Mouse (Mus musculus): ENCODE measurements around the gene Cmklr1. TPM values are rescaled to one million over a fixed set of nuclear protein-coding genes. Genes with fewer than 3 reads are reported as not detected.
"Not testable (repeated sequence)": the region's sequence is repeated elsewhere in the genome, so short reads cannot be mapped to it uniquely, and the experiment has no call there.

The Cmklr1 gene
- total and polyA plus RNA-seq, 3 experiments = 22.0 to 42.0 (median 28.5) TPM

DNA sequence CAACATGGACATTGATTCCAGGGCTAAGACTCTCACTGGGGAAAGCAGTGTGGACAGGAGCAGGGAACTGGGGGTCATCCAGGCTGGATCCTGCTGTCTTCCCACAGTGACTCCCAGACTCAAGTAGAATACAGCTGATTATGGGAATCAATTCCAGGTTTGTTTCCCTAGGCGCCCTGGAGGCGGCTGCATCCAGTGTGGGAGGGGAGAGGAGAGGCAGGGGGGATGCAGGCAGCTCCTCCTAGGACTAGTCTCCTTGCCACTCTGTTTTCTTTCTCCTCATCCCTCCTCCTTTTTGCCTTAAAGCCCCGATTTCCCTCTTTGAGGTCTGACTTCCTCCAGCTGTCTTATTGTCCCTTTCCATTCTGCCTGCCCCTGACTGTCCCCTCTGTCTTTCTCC lies 59.1 kb downstream of the Cmklr1 start:
- H3K27me3 ChIP-seq (ENCODE audit: control insufficient read depth, insufficient read depth, low read length) = no peaks in the 10 kb centered on the region
- no peaks in the 10 kb centered on the region for H3K36me3 ChIP-seq (ENCODE audit: control insufficient read depth, insufficient read depth, low read length)
- H3K27ac ChIP-seq = no peak overlapping the region
- DNase-seq = no peak
- intact Hi-C loops (cut with DNase I) = no loop called here
- 20% methylated on average over 3 of the region's 3 CpGs for WGBS
- no peak for TF ChIP-seq POLR2A (IDR thresholded peaks at IDR 0.05; ENCODE audit: insufficient read depth, low read depth, low read length)
- TF ChIP-seq EP300 (IDR thresholded peaks at IDR 0.05; ENCODE audit: insufficient read depth, low read depth, low read length) = no peak
- TF ChIP-seq CTCF (IDR thresholded peaks at IDR 0.05) = no peak
- no peak overlapping the region for H3K4me3 ChIP-seq
- H3K9ac ChIP-seq (ENCODE audit: low read depth, low read length) = no peak overlapping the region
- no peaks in the 10 kb centered on the region for H3K79me2 ChIP-seq (replicated peaks; ENCODE audit: control insufficient read depth, insufficient read depth, low read length)
- H3K4me1 ChIP-seq (ENCODE audit: control insufficient read depth, insufficient read depth, low read length) = no peaks in the 10 kb centered on the region

GRCm38 (mm10) chr5:113590010-113590640 lies 60.1 kb downstream of the Cmklr1 start:
- Histone ChIP-seq H3K36me3 (ENCODE audit: control insufficient read depth, insufficient read depth, low read length) (no peaks in the 10 kb centered on the region), H3K4me3 (no peak overlapping the region), H3K27me3 (ENCODE audit: control insufficient read depth, insufficient read depth, low read length) (no peaks in the 10 kb centered on the region), H3K4me1 (ENCODE audit: control insufficient read depth, insufficient read depth, low read length) (no peaks in the 10 kb centered on the region), H3K79me2 (replicated peaks; ENCODE audit: control insufficient read depth, insufficient read depth, low read length) (no peaks in the 10 kb centered on the region), H3K9ac (ENCODE audit: low read depth, low read length) (no peak overlapping the region), H3K27ac (no peak overlapping the region)
- WGBS = 72% methylated on average over 5 of the region's 5 CpGs
- TF ChIP-seq POLR2A (IDR thresholded peaks at IDR 0.05; ENCODE audit: insufficient read depth, low read depth, low read length) (no peak), EP300 (IDR thresholded peaks at IDR 0.05; ENCODE audit: insufficient read depth, low read depth, low read length) (no peak)
- intact Hi-C loops (cut with DNase I) = no loop called here
- no peak for DNase-seq

DNA sequence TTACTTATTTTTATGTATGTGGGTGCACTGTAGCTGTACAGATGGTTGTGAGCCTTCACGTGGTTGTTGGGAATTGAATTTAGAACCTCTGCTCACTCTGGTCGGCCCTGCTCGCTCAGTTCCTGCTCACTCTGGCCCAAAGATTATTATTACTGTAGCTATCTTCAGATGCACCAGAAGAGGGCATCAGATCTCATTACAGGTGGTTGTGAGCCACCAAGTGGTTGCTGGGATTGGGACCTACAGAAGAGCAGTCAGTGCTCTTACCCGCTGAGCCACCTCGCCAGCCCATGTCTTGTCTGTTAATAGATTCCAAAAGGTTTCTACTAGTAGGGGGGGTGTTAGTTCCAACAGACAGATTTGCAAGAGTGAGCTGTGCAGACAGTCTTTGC lies 63.8 kb downstream of the Cmklr1 start:
- intact Hi-C loops (cut with DNase I) = loop anchor here (5.0 kb wide), 1 partner anchor 136 kb away; the partner anchor contains the start of gene 1700069L16Rik
- TF ChIP-seq CTCF (IDR thresholded peaks at IDR 0.05) = peak; percentile 51
- H3K27me3 ChIP-seq (ENCODE audit: control insufficient read depth, insufficient read depth, low read length); H3K36me3 ChIP-seq (ENCODE audit: control insufficient read depth, insufficient read depth, low read length); H3K79me2 ChIP-seq (replicated peaks; ENCODE audit: control insufficient read depth, insufficient read depth, low read length); H3K4me1 ChIP-seq (ENCODE audit: control insufficient read depth, insufficient read depth, low read length); H3K9ac ChIP-seq (ENCODE audit: low read depth, low read length); H3K4me3 ChIP-seq; H3K27ac ChIP-seq; DNase-seq: not testable (repeated sequence)
- 63% methylated on average over 5 of the region's 5 CpGs for WGBS

- H3K27me3 ChIP-seq (ENCODE audit: control insufficient read depth, insufficient read depth, low read length); DNase-seq; H3K27ac ChIP-seq; H3K9ac ChIP-seq (ENCODE audit: low read depth, low read length); H3K4me1 ChIP-seq (ENCODE audit: control insufficient read depth, insufficient read depth, low read length); H3K79me2 ChIP-seq (replicated peaks; ENCODE audit: control insufficient read depth, insufficient read depth, low read length); H3K36me3 ChIP-seq (ENCODE audit: control insufficient read depth, insufficient read depth, low read length); H3K4me3 ChIP-seq: not testable (repeated sequence)
- WGBS = 84% methylated on average over 17 of the region's 17 CpGs
- intact Hi-C loops (cut with DNase I) = loop anchor here (5.0 kb wide), 1 partner anchor 136 kb away; the partner anchor contains the start of gene 1700069L16Rik
These were observed 64.4 kb downstream of the Cmklr1 start for GRCm38 (mm10) chr5:113585619-113586457.

DNA sequence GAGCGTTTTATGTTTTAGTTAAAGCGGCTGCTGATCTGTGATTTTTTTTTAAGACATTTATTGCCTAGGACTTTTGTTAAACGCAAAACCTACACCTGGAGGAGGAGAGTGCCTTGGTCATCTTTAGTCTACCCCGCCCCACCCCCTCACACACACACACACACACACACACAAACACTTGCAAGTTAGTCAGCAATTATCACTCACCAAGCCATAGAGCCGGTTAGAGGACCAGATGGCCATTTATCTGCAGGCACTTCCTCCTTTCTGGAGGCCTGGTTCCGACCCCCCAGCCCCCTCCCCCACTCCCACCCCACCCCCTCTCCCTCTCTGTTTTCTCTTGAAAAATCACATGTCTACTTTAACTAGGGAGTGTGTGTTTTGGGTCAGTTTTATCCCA lies 65.8 kb downstream of the Cmklr1 start:
- Histone ChIP-seq H3K27ac (no peak overlapping the region), H3K27me3 (ENCODE audit: control insufficient read depth, insufficient read depth, low read length) (no peaks in the 10 kb centered on the region), H3K36me3 (ENCODE audit: control insufficient read depth, insufficient read depth, low read length) (no peaks in the 10 kb centered on the region), H3K4me1 (ENCODE audit: control insufficient read depth, insufficient read depth, low read length) (no peaks in the 10 kb centered on the region), H3K79me2 (replicated peaks; ENCODE audit: control insufficient read depth, insufficient read depth, low read length) (no peaks in the 10 kb centered on the region), H3K4me3 (no peak overlapping the region), H3K9ac (ENCODE audit: low read depth, low read length) (no peak overlapping the region)
- WGBS = 31% methylated on average over 6 of the region's 6 CpGs
- DNase-seq = no peak
- TF ChIP-seq EP300 (IDR thresholded peaks at IDR 0.05; ENCODE audit: insufficient read depth, low read depth, low read length) = no peak
- TF ChIP-seq CTCF (IDR thresholded peaks at IDR 0.05) = no peak
- no peak for TF ChIP-seq POLR2A (IDR thresholded peaks at IDR 0.05; ENCODE audit: insufficient read depth, low read depth, low read length)
- intact Hi-C loops (cut with DNase I) = no loop called here

GRCm38 (mm10) chr5:113583424-113584162 lies 66.6 kb downstream of the Cmklr1 start:
- Histone ChIP-seq H3K27ac (no peak overlapping the region), H3K9ac (ENCODE audit: low read depth, low read length) (no peak overlapping the region), H3K4me1 (ENCODE audit: control insufficient read depth, insufficient read depth, low read length) (no peaks in the 10 kb centered on the region), H3K36me3 (ENCODE audit: control insufficient read depth, insufficient read depth, low read length) (no peaks in the 10 kb centered on the region), H3K79me2 (replicated peaks; ENCODE audit: control insufficient read depth, insufficient read depth, low read length) (no peaks in the 10 kb centered on the region), H3K27me3 (ENCODE audit: control insufficient read depth, insufficient read depth, low read length) (no peaks in the 10 kb centered on the region), H3K4me3 (no peak overlapping the region)
- DNase-seq = no peak
- intact Hi-C loops (cut with DNase I) = no loop called here
- TF ChIP-seq CTCF (IDR thresholded peaks at IDR 0.05) = no peak
- no peak for TF ChIP-seq POLR2A (IDR thresholded peaks at IDR 0.05; ENCODE audit: insufficient read depth, low read depth, low read length)
- no peak for TF ChIP-seq EP300 (IDR thresholded peaks at IDR 0.05; ENCODE audit: insufficient read depth, low read depth, low read length)
- 64% methylated on average over 5 of the region's 5 CpGs for WGBS
